Mouse (Mus musculus) forebrain, embryonic 10.5 days (tissue): ENCODE data around the gene Pitx3. TPM values are rescaled to one million over a fixed set of nuclear protein-coding genes. Genes with fewer than 3 reads are reported as not detected.

Experiments used
- DNase-seq: peaks from one replicate; pipeline ENCODE4 v3.0.0-alpha.2; 2017; ENCODE audit warnings: low spot score; ENCODE audit errors: extremely low spot score
- H3K27ac ChIP-seq: fragments of 300-500 bp; sonication (generic); 2 replicates; pipeline ENCODE4 v1.5.1; 2016; ENCODE audit warnings: mild to moderate bottlenecking
- H3K27me3 ChIP-seq: fragments of 300-500 bp; sonication (generic); 2 replicates; pipeline ENCODE4 v1.6.1; 2016; ENCODE audit warnings: mild to moderate bottlenecking; ENCODE audit not compliant: poor library complexity, severe bottlenecking
- H3K36me3 ChIP-seq: fragments of 300-500 bp; sonication (generic); replicated peaks from 2 replicates; pipeline ENCODE4 v1.6.1; 2016; ENCODE audit warnings: mild to moderate bottlenecking, moderate library complexity
- H3K4me1 ChIP-seq: fragments of 300-500 bp; sonication (generic); 2 replicates; pipeline ENCODE4 v1.6.1; 2016
- H3K4me3 ChIP-seq: fragments of 300-500 bp; sonication (generic); 2 replicates; pipeline ENCODE4 v1.5.1; 2016; ENCODE audit warnings: mild to moderate bottlenecking, moderate library complexity
- H3K9me3 ChIP-seq: fragments of 300-500 bp; sonication (generic); 2 replicates; pipeline ENCODE4 v1.6.1; 2016; ENCODE audit warnings: mild to moderate bottlenecking, moderate library complexity
- WGBS: fragments of 180-500 bp; shearing (Covaris S2); methylation state at CpG from one replicate; pipeline ENCODE4 v1.1.7; 2016; 5-methylcytosine and 5-hydroxymethylcytosine counted together
- polyA plus RNA-seq: library from polyadenylated mRNA; unstranded; fragments of >200 nt; fragmentation: Nextera tagmentation; extraction: Ambion mirVana; gene quantifications from 2 replicates; pipeline ENCODE4 v1.2.1, GENCODE M21; 2016

The Pitx3 gene
- polyA plus RNA-seq, 1 experiment from 2014 or later = 0.25 TPM

- H3K27ac ChIP-seq = no peak overlapping the region
- no peaks in the 10 kb centered on the region for H3K27me3 ChIP-seq
- H3K36me3 ChIP-seq = peaks cover 38% of the 10 kb centered on the region
- H3K4me1 ChIP-seq = no peaks in the 10 kb centered on the region
- no peaks in the 10 kb centered on the region for H3K9me3 ChIP-seq
- DNase-seq = no peak
- H3K4me3 ChIP-seq = no peak overlapping the region
- 88% methylated on average over 7 of the region's 7 CpGs for WGBS
These were observed 60.3 kb downstream of the Pitx3 start for GRCm38 (mm10) chr19:46087871-46088270.

GRCm38 (mm10) chr19:46086337-46086736 lies 61.8 kb downstream of the Pitx3 start:
- Histone ChIP-seq H3K27ac (no peak overlapping the region), H3K27me3 (no peaks in the 10 kb centered on the region), H3K9me3 (no peaks in the 10 kb centered on the region), H3K4me3 (no peak overlapping the region), H3K4me1 (no peaks in the 10 kb centered on the region), H3K36me3 (peaks cover 54% of the 10 kb centered on the region)
- 62% methylated on average over 3 of the region's 3 CpGs for WGBS
- DNase-seq = no peak

Other genes with a start within 250 kb of the Pitx3 start
- 16.2 and 18.5 TPM in 2 replicates for gene Armh3, start 149.8 kb downstream of the Pitx3 start, polyA plus RNA-seq
- 3.4 and 4.6 TPM in 2 replicates for gene Hps6, start 144.8 kb downstream of the Pitx3 start, polyA plus RNA-seq
- 57.5 and 61.9 TPM in 2 replicates for gene Pprc1, start 103.4 kb downstream of the Pitx3 start, polyA plus RNA-seq
- gene Ldb1, start 103.1 kb downstream of the Pitx3 start, polyA plus RNA-seq = 87.8 and 91.0 TPM in 2 replicates
- gene Nolc1, start 72.5 kb downstream of the Pitx3 start, polyA plus RNA-seq = 167 and 168 TPM in 2 replicates
- 0.07 and 0.17 TPM in 2 replicates for gene Elovl3, start 16.4 kb downstream of the Pitx3 start, polyA plus RNA-seq
- gene Gbf1, start 4.2 kb upstream of the Pitx3 start, polyA plus RNA-seq = 36.9 and 41.8 TPM in 2 replicates
- gene Nfkb2, start 156.0 kb upstream of the Pitx3 start, polyA plus RNA-seq = 3.8 and 3.9 TPM in 2 replicates
- 2.8 and 2.9 TPM in 2 replicates for gene Psd, start 178.8 kb upstream of the Pitx3 start, polyA plus RNA-seq
- gene Fbxl15, start 179.9 kb upstream of the Pitx3 start, polyA plus RNA-seq = 17.9 and 18.0 TPM in 2 replicates
- gene Cuedc2, start 190.4 kb upstream of the Pitx3 start, polyA plus RNA-seq = 206 and 224 TPM in 2 replicates
- gene Mfsd13a, start 192.8 kb upstream of the Pitx3 start, polyA plus RNA-seq = 12.5 and 13.3 TPM in 2 replicates
- 1.0 and 1.1 TPM in 2 replicates for gene 2310034G01Rik, start 202.0 kb upstream of the Pitx3 start, polyA plus RNA-seq
- gene Actr1a, start 247.4 kb upstream of the Pitx3 start, polyA plus RNA-seq = 172 and 185 TPM in 2 replicates
- gene Sufu, start 248.6 kb upstream of the Pitx3 start, polyA plus RNA-seq = 47.5 and 50.8 TPM in 2 replicates